Mouse (Mus musculus) lung, postnatal 0 days (tissue): ENCODE measurements at regions not wholly inside any gene's neighbourhood (a gene's known extent, or its start where the extent isn't known, plus 50 kb on each side); places are given as distances from the start of the nearest gene placed in this dataset.
A peak's percentile ranks its signal among the peaks of the same experiment; 100 is the strongest.

Source experiments
- ATAC-seq: fragments of 200-750 bp; cut with Nextera tagmentation; 2 replicates; pipeline ENCODE4 v1.8.0; 2017; ENCODE audit warnings: moderate library complexity
- DNase-seq: peaks from one replicate; pipeline ENCODE4 v3.0.0-alpha.2; 2016; ENCODE audit warnings: low spot score
- H3K27ac ChIP-seq: fragments of 300-500 bp; sonication (generic); 2 replicates; pipeline ENCODE4 v1.5.1; 2014; ENCODE audit warnings: antibody characterized with exemption, mild to moderate bottlenecking, low read length, mixed read lengths
- H3K27me3 ChIP-seq: fragments of 300-500 bp; sonication (generic); replicated peaks from 2 replicates; pipeline ENCODE4 v1.6.1; 2014; ENCODE audit warnings: low read length, mixed read lengths; ENCODE audit not compliant: insufficient read depth
- H3K36me3 ChIP-seq: fragments of 300-500 bp; sonication (generic); 2 replicates; pipeline ENCODE4 v1.6.1; 2014; ENCODE audit warnings: low read length, mixed read lengths; ENCODE audit not compliant: insufficient read depth
- H3K4me1 ChIP-seq: fragments of 300-500 bp; sonication (generic); 2 replicates; pipeline ENCODE4 v1.6.1; 2014; ENCODE audit warnings: antibody characterized with exemption, low read depth, low read length, mixed read lengths; ENCODE audit not compliant: insufficient read depth
- H3K4me2 ChIP-seq: fragments of 300-500 bp; sonication (generic); replicated peaks from 2 replicates; pipeline ENCODE4 v1.6.1; 2014; ENCODE audit warnings: low read depth, mild to moderate bottlenecking, low read length, moderate library complexity, mixed read lengths
- H3K4me3 ChIP-seq: fragments of 300-500 bp; sonication (generic); 2 replicates; pipeline ENCODE4 v1.5.1; 2014; ENCODE audit warnings: low read depth, low read length
- H3K9ac ChIP-seq: fragments of 300-500 bp; sonication (generic); replicated peaks from 2 replicates; pipeline ENCODE4 v1.6.1; 2014; ENCODE audit warnings: low read depth, mild to moderate bottlenecking
- H3K9me3 ChIP-seq: fragments of 300-500 bp; sonication (generic); 2 replicates; pipeline ENCODE4 v1.6.1; 2016; ENCODE audit warnings: low read length, mixed read lengths
- CTCF ChIP-seq: IDR thresholded peaks from 2 replicates; pipeline ENCODE4 v1.5.1; 2016; ENCODE audit warnings: antibody characterized with exemption, mild to moderate bottlenecking
- EP300 ChIP-seq: IDR thresholded peaks from 2 replicates; pipeline ENCODE4 v1.6.1; 2016; ENCODE audit warnings: antibody characterized with exemption, mild to moderate bottlenecking, control low read depth
- WGBS: fragments of 180-500 bp; shearing (Covaris S2); extraction: QIAGEN DNeasy Blood & Tissue Kit; methylation state at CpG from one replicate; pipeline ENCODE4 v1.1.7; 2014; 5-methylcytosine and 5-hydroxymethylcytosine counted together

DNA sequence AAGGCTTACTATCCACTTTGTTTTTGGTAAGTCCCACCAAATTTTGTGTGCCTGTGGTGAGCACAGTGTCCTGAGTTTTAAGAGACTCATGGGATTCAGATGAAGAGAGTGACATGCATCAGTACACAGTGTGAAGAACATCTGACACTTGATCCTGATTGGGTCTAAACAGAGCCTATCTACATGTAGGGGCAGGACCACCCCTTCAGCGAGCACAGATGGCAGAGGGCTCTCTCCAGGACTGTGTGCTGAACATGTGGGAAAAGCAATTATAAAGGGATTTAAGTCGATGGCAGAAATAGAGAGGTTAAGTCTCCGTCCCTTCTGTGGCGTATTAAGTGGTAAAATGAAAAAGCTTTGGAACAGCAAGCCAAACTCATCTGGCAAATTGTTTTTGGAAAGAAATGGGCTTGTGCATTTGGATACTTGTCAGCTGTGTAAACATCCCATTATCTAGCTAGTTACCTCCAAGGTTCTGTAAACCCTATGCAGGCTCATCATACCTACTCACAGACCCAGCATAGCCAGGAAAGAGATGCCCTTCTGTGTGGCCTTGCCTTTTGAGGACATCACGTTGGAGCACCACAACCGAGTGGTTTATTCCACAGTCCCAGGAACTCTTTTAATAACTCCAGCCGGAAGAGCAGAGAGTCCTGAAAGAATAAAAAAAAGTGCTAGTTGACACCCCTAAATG, 381.3 kb upstream of the Cdh11 start:
- no peak overlapping the region for H3K27ac ChIP-seq
- ATAC-seq (no peak), DNase-seq (no peak)
- H3K9ac ChIP-seq = no peak overlapping the region
- H3K9me3 ChIP-seq = no peaks in the 10 kb centered on the region
- H3K4me3 ChIP-seq = no peak overlapping the region
- WGBS = 66% methylated on average over 7 of the region's 7 CpGs
- H3K4me1 ChIP-seq = no peaks in the 10 kb centered on the region
- H3K4me2 ChIP-seq = no peak overlapping the region
- TF ChIP-seq CTCF (no peak), EP300 (no peak)
- no peaks in the 10 kb centered on the region for H3K36me3 ChIP-seq
- H3K27me3 ChIP-seq = no peaks in the 10 kb centered on the region

DNA sequence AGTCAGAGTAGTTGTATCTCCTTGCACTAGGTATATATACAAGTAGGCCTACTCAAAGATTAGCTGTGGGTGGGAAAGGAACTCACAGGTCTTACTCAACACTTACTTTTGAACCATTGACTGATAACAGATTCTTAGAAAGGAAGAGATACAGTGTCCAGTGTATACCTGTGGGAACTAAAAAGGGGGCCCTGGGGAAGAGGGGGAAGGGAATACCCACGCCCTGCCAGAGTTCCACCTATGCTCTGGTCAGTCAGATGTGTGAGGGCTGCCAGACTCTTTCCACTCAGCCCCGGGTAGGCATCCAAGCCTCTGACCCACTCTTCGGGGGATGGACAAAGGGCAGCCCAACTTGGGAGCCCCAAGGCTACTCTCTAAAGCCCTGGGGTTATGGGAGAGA, 387.9 kb upstream of the Cdh11 start:
- no peak for ATAC-seq
- no peak overlapping the region for H3K9ac ChIP-seq
- H3K36me3 ChIP-seq = no peaks in the 10 kb centered on the region
- H3K4me2 ChIP-seq = no peak overlapping the region
- H3K9me3 ChIP-seq = no peaks in the 10 kb centered on the region
- H3K4me1 ChIP-seq = no peaks in the 10 kb centered on the region
- DNase-seq = no peak
- TF ChIP-seq EP300 (no peak), CTCF (no peak)
- H3K27me3 ChIP-seq = no peaks in the 10 kb centered on the region
- WGBS = 65% methylated on average over 3 of the region's 3 CpGs
- no peak overlapping the region for H3K4me3 ChIP-seq
- no peak overlapping the region for H3K27ac ChIP-seq

DNA sequence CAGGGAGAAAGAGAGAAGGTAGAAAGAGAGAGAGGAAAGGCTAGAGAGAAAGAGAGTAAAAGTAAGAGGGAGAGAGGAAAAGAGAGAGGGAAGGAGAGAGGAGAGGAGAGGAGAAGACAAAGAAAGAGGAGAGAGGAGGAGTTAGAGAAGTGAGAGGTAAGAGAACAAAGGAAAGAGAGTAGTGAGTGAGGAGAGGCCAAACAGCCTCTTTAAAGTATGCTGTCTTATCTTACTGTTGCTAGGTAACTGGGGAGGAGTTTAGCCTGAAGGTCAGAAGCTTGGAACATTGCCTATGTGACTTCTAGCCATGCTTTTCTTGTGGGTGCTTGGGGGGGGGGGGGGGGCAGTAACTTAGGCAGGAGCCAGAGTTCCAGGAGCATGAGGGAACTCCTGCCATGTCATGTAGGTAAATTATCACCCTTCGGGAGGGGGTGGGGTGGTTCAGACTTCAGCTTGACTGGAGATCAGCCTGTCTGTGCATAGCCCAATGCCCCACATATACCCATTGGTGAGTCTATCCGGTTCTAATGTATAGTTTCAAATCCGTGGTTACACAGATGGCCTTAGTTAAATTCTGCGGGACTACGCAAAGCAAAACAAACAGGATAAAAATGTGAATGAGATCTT, 388.5 kb upstream of the Cdh11 start:
- no peak for DNase-seq
- 58% methylated on average over 5 of the region's 5 CpGs for WGBS
- no peak overlapping the region for H3K27ac ChIP-seq
- no peaks in the 10 kb centered on the region for H3K27me3 ChIP-seq
- H3K4me2 ChIP-seq = no peak overlapping the region
- TF ChIP-seq CTCF = no peak
- no peak for TF ChIP-seq EP300
- no peaks in the 10 kb centered on the region for H3K4me1 ChIP-seq
- no peak for ATAC-seq
- no peak overlapping the region for H3K9ac ChIP-seq
- no peak overlapping the region for H3K4me3 ChIP-seq
- no peaks in the 10 kb centered on the region for H3K36me3 ChIP-seq
- H3K9me3 ChIP-seq = no peaks in the 10 kb centered on the region

DNA sequence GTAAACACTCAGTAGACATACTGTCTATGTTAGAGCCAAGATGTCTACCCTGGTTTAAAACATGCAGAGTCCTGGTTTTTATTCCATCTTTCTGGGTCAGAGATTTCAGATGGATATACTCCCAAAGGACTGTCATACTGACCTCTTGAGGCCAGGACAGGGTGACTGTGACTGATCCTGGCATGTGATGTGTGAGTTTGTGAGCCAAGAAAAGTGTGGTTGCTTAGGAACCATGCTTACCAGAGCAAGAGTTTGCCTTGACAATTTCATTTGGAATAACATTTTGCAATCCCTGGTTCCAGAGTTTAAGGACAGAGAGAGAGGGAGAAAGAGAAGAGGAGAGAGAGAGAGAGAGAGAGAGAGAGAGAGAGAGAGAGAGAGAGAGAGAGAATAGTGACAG, 395.2 kb upstream of the Cdh11 start:
- Histone ChIP-seq H3K9ac (no peak overlapping the region), H3K36me3 (no peaks in the 10 kb centered on the region), H3K4me3 (no peak overlapping the region), H3K4me2 (no peak overlapping the region), H3K9me3 (no peaks in the 10 kb centered on the region), H3K27me3 (no peaks in the 10 kb centered on the region), H3K4me1 (no peaks in the 10 kb centered on the region), H3K27ac (no peak overlapping the region)
- TF ChIP-seq CTCF (peak; percentile 26; the same call in 1 of the 2 replicates), EP300 (no peak)
- ATAC-seq (peak; percentile 65), DNase-seq (peak; percentile 74)

DNA sequence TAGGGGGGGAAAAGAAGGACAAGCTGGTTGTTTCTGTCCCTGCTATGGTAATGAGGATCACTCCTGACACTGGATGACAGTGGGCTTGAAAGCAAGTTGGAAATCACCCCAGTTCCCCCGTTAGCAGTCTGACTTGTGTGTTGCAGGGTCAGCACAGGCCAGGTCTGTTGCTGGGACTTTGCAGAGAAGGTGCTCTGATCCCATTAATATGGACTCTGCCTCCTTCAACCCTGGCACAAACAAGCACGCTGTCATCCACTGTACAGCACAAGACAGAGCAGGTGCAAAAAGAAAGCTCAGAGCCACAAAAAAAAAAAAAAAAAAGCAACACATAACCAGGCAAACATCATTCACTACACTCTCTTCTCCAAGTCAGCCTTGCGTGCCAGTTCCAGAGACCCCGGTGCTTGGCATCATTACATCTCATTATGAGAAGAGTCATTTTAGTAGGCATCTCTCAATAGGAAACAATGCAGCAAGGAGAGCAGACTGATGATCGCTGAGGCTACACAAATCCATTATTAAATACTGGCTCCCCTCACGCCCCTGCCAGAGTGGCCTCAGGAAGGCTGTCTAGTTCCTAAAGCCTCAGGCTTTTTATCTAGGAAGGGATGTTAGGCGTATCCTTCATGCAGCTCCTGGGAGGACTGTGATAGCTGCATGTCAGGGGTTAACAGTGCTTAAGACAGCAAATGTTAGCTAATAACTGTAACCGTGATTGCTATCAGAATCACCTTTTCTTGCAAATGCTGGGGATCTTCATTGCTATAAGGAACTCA, 403.5 kb upstream of the Cdh11 start:
- no peak overlapping the region for H3K4me2 ChIP-seq
- H3K27ac ChIP-seq = no peak overlapping the region
- 66% methylated on average over 8 of the region's 8 CpGs for WGBS
- no peaks in the 10 kb centered on the region for H3K27me3 ChIP-seq
- TF ChIP-seq EP300 = no peak
- no peak for TF ChIP-seq CTCF
- H3K4me1 ChIP-seq = no peaks in the 10 kb centered on the region
- no peak for ATAC-seq
- no peak for DNase-seq
- no peaks in the 10 kb centered on the region; the same call in 1 of the 2 replicates for H3K9me3 ChIP-seq
- no peaks in the 10 kb centered on the region for H3K36me3 ChIP-seq
- no peak overlapping the region for H3K9ac ChIP-seq
- no peak overlapping the region for H3K4me3 ChIP-seq

DNA sequence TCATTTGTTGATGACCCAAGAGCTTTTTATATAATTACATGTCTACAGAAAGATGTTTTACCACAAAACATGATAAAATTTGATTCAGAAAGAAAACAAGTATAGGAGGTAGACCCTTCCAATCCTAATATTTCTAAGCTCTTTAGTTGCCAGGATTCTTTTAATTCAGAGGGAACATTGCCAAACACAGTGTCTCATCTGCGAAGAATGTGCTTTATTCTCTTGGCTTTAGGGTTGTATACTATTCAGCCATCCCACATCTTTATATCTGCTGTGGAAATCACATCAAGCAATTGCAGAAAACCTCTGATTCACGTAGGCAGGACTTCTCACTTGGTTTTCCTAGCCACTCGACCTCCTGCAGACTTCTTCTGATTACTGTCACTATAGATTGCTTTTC, 412.8 kb upstream of the Cdh11 start:
- Histone ChIP-seq H3K4me3 (no peak overlapping the region), H3K9me3 (no peaks in the 10 kb centered on the region; the same call in 1 of the 2 replicates), H3K27me3 (no peaks in the 10 kb centered on the region), H3K36me3 (no peaks in the 10 kb centered on the region), H3K27ac (no peak overlapping the region), H3K9ac (no peak overlapping the region), H3K4me1 (no peaks in the 10 kb centered on the region), H3K4me2 (no peak overlapping the region)
- ATAC-seq (no peak), DNase-seq (no peak)
- TF ChIP-seq CTCF (no peak), EP300 (no peak)
- 53% methylated on average over 3 of the region's 3 CpGs for WGBS
